Mouse (Mus musculus) retina, adult 2 months (tissue): ENCODE measurements around the gene Gpr37l1.

ENCODE experiments used
- DNase-seq: peaks from one replicate; pipeline ENCODE4 v3.0.0-alpha.2; 2012; ENCODE audit warnings: low read depth, low spot score

Gene Gpr37l1

GRCm38 (mm10) chr1:135181880-135182623 is 14.6 kb upstream of the Gpr37l1 start:
- no peak for DNase-seq

DNA sequence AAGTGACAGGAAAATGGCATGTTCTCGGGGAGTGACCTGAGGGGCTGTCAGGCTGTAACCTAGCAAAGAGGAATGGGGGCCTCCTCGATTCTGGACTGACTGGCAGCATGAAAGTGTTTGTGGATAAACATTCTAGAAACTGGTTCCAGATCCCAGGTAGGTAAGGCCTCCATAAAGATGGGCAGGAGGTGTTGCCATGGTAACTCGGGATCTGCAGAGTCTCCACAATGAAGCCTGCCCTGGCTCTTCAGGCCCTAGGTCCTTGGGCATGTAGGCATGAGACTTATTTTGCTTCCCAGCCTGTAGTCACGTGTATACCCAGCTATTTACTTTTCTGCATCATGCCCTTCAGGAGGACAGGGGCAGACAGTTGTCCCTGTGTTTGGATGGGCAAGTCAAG is 13.8 kb upstream of the Gpr37l1 start:
- no peak for DNase-seq

DNA sequence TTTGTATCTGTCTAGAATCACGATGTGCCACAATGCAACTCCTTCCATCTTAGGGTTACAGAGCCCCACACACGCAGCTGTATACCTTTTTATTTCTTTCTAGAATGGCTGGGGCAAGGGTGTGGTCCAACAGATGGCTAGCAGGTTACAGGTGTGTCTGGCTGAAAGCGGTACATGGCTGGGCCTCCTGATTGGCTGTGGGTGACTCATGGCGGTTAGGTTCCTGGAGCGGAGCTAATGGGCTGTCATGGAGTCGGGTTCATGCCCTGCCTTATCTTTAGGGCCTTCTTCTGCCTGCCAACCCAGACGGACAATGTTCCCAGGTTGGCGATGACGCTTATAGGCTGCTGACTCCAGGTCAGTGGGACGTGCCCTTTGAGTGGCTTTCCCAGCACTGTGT is 13.3 kb upstream of the Gpr37l1 start:
- DNase-seq: no peak

DNA sequence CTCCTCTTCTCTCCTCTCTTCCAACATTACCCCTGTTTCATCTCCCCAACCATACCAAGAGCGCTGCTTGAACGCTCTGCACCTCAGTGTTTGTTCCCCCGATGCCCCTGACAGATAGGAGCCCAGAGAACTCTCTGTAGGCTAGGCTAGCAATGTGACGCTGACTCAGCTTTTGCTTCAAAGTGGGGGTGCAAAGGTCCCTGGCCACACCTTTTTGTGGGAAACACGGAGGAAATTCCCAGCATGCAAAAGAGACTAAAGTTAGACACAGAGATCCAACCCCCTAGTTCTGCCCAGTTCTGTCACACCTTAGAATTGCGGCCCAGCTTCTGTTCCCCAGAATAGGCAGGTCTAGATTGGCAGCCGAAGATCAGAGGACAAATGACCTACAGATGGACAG is 11.4 kb upstream of the Gpr37l1 start:
- DNase-seq: no peak

DNA sequence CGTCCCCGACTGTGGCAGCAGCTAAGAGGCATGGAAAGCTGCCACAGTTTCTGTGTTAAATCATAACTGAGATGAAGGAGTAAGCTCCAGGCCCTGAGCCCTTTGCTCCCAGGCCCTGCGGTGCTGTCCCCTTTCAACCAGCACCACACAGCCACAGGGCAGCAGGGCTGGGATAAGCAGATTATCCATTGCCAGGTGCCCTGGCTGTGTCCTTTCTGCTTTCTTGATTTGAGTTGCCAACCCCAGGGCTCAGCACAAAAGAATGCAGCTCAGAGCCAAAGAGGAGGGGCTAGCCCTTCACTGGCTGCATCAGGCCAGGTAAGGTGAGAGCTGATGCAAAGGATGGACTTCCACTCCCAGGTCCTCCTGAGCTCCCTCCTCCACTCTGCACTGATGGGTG is 10.2 kb upstream of the Gpr37l1 start:
- DNase-seq: no peak

DNA sequence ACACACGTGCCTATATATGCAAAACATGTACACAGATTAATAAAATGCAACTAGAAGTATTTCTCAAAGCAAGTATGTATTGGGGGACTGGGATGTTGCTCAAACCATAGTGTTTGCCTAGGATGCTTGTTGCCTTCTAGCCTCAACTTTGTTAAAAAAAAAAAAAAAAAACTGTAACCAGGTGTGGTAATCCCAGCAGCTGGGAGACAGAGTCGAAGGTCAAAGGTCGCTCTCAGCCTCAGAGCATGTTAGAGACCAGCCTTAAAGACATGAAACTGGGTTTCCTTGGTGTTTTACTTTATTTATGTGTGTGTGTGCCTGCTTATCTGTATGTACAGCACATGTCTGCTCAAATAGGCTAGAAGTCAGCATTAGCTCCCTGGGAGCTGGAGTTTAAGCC is 7.7 kb upstream of the Gpr37l1 start:
- DNase-seq: no peak

GRCm38 (mm10) chr1:135173311-135173710 is 5.8 kb upstream of the Gpr37l1 start:
- no peak for DNase-seq

DNA sequence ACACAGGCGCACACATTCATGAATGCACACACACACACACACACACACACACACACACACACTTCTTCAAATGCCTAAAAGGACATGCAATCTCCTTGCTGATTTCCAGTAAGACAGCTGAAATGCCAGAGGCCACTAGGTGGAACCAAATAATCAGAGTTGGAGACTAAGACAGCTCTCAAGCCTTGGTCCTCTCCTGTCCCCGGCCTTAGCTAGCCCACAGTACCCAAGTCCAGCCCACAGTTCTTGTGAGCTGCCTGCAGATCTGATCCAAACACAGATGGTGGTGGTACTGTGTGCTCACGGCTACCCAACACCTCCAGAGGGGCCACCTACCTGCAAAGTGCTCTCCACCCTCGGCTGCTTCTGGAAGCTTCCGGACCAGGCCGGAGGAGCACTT is 4.5 kb upstream of the Gpr37l1 start:
- DNase-seq: peak; percentile 63

GRCm38 (mm10) chr1:135171202-135171601 is 3.7 kb upstream of the Gpr37l1 start:
- no peak for DNase-seq

- DNase-seq: no peak
Measured at GRCm38 (mm10) chr1:135170299-135170698, 2.8 kb upstream of the Gpr37l1 start.

GRCm38 (mm10) chr1:135169556-135170224 is 2.2 kb upstream of the Gpr37l1 start:
- no peak for DNase-seq

DNA sequence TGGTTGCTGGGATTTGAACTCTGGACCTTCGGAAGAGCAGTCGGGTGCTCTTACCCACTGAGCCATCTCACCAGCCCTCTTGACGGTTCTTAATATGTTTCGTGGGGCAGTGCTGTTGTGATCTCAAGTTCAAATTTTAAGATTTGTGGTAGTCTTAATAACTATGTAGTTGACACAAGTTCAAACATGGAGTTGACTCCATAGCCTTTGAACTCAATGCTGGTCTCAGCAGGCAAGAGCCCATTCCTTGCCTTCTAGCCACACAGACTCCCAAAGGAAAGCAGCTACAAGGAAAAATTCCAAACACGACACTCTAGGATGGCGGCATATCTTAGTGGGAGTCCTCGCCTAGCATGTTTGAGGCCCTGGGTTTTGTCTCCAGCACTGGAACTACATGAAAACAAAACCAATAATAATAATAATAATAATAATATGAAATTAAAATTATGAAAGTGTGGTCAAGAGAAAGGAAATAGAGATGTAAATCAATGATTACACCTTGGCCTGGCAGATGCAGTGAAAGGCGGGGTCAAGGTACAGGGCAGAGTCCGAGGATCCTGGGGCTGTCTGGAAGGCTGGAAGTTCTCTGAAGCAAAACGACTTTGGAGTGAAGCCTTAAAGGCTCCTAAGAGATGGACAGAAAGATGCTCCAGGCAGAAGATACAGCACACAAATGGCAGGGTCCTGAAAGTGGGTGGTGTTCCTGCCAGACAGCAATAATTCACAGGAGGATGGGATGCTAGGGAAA is 1.1 kb upstream of the Gpr37l1 start:
- no peak for DNase-seq

DNA sequence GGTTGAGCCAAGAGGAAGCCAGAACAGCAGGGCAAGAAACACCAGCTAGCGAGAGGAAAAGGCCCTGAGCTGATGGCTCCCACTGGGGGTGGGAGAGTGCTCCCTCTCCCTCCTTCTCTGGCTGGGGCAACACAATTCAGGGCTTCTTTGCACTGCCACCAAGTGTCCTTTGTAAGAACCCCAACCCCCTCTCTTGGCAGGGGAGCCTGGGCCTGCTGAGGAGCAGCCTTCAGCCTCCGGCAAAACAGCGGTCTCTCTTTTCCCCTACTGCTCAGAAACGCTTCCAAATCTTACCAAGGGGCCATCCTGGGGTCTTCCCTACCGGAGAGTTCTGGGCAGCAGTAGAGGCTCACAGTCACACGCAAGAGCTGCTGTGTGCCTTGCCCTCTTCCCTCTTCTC is 4.8 kb downstream of the Gpr37l1 start:
- DNase-seq: no peak

DNA sequence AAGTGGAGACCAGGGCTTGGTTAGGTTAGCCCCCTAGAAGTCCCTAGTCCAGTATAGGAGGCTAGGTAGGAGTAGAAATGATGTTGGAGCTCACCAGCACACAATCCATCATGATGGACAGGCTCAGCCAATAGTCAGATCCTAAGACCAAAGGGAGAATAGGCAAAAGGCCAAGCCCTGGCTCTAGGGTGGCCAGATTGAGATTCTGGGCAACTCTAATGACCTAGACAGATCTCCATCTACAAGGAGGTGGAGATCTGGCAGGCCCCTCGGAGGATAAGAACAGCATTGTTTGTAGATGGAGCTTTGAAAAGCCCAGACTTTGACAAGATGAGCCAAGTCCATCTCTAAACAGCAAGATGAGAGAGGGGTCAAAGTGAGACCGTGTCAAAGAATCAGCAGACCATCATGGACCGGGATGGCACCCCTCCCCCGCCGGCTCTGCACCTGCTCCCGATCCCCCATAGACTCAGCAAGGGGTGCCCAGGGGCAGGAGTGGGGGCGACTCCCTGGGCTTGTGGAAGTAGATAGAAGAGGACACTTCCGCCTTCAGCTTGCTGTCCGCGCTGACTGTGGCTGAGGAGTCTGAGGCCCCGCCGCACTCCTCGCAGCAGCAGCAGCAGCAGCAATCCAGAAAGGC is 7.0 kb downstream of the Gpr37l1 start:
- no peak for DNase-seq

- no peak for DNase-seq
Measured at GRCm38 (mm10) chr1:135159556-135160123, 7.8 kb downstream of the Gpr37l1 start.

DNA sequence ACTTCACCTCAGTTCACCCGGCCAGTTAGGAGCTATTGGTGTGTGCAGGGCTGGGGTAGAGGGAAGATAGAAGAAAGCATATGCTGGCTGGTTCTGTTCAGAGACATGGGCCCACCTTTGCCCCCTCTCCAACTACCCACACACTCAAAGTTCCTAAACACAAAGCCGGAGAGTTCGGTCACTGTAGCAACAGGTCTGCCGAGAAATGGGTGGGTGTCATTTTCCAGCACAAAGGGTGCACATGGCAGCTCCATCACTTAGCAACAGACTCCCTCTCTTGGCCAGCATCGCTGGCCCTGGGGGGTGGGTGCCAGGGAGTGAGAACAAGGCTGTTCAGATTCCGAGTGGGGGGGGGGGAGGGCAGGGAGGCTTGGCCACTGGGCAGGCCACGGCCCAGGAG is 8.4 kb downstream of the Gpr37l1 start:
- DNase-seq: no peak

DNA sequence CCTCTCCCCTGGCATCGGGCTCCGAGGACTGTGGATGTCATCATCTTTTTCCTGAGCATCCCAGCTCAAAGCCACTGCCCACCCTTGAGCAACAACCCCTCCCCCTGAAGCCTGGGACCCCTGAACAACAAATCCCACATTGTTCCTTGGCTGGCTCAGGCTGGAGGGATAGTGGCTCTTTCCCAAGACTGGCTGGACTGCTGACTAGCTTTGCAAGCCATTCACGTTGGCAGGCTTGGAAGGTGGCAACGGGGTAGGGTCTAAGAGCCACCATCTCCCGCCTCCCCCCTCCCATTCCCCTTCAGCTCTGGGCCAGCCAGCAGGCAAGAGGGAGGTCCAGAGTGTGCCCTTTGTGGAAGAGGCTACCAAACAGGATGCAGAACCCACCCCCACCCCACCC is 8.8 kb downstream of the Gpr37l1 start:
- DNase-seq: no peak

DNA sequence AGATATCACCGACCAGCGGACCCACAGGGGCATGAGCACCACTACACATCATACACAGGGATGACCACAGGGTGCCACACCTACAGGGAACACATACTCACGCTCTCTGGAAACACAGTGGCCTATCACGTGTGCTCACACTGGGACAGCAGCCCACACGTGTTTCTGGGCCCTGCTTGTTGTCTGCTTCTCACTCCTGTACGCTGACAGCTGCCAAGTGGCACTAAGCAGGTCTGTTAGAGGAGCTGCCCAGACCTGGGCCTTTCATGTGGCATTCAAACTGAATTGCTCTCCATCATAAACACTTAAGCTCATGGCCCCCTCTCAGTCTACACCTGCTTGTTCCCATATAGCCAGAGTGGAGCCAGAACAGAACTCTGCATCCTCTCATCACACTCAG is 11.2 kb downstream of the Gpr37l1 start:
- DNase-seq: no peak

- DNase-seq: peak; percentile 63
Measured at GRCm38 (mm10) chr1:135154411-135154959, 13.0 kb downstream of the Gpr37l1 start.

DNA sequence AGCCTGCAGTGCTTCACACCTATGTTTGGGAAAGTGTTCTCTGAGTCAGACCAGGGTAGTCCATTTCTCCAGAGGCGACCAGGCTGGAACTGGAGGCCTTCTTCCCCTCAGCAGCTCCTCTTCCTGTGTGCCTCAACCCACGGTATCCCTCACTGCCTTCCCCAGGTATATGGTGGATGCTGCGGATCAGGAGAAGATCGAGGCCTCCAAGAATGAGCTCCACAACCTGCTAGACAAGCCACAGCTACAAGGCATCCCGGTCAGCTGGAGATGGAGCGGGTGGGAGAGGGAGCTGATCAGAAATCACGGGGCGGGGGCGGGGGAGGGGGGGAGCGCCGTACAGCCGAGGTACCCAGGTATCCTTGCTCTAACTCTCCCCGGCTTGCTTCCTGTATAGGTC is 13.5 kb downstream of the Gpr37l1 start:
- no peak for DNase-seq

- DNase-seq: no peak
Measured at GRCm38 (mm10) chr1:135148996-135149395, 18.5 kb downstream of the Gpr37l1 start.

GRCm38 (mm10) chr1:135148476-135148875 is 19.0 kb downstream of the Gpr37l1 start:
- no peak for DNase-seq
